Mouse (Mus musculus): Measurements from ENCODE around the gene H2al1h.
"Not testable (repeated sequence)": the region's sequence is repeated elsewhere in the genome, so short reads cannot be mapped to it uniquely, and the experiment has no call there.

GRCm38 (mm10) chrX:11314858-11315257 is 6.4 kb upstream of the H2al1h start, which contains the start of gene H2al1f:
- not testable (repeated sequence) for TF ChIP-seq CTCF (IDR thresholded peaks at IDR 0.05; ENCODE audit: borderline replicate concordance, insufficient read depth, low read depth, low read length); POLR2A (IDR thresholded peaks at IDR 0.05; ENCODE audit: borderline replicate concordance, insufficient read depth, low read length)
